Mouse (Mus musculus): ENCODE measurements around the gene Slc19a2.

DNA sequence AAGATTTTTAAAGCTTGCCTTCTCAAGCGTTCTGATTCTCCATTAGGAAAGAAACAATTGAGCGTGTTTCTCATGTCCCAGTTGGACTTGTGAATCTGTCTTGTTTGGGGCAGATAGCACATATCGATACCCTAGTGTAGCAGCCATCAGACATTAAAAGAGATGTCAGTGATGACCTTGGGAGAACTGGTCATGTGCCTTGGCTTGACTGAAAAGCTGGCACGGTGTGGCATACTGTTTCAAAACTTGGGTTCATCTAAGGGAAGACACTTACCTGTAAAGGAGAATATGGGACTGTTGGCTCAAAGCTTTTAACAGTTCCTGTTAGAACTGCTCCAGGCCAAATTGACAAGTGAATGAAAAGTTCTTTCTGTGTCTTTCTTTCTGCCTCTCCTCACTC lies 28.6 kb upstream of the Slc19a2 start:
- TF ChIP-seq CTCF (IDR thresholded peaks at IDR 0.05; ENCODE audit: control insufficient read depth, insufficient read depth, insufficient replicate concordance, low read depth, low read length): no peak
- no peak for TF ChIP-seq POLR2A (IDR thresholded peaks at IDR 0.05; ENCODE audit: control insufficient read depth, low read depth, low read length)

Measured in testis, adult 2 months (tissue).